Mouse (Mus musculus): Measurements from ENCODE around the gene Slc22a2.

DNA sequence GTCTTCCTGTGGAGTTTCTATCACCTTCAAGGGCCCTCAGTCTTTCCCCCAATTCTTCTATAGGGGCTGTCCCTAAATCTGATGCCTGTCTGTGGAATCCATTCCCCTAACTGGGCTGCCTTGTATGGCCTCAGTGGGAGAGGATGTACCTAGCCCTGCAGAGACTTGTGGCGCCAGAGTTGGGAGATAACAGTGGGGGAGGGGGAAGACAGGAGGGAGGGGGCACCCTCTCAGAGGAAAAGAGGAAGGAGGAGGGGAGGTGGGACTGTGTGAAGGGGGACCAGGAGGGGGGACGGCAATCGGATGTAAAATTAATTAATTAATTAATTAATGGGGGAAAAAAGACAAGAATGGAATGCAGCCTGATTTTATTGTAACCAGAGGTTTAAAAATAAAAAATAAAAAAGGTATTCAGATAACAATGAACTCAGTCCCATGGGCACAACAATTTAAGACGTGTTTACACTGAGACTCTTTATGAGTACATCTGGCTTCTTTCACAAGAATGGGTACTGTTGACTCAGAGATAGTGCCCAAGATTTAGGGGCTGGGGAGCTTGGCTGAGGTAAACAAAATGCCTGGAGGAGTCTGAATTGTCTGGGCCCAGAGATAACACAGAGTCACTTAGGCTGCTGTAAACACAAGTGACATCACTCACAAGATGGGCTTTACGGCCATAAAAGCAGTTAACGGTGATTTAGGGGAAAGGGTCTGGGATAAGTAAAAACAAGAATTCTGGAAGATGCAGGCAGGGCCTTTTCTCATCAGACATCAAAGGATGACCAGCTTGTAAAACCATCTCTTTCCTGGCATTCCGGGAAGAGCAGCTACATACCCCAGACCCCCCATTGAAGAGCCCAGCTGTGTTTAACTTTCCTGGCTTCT is 84.8 kb downstream of the Slc22a2 start:
- TF ChIP-seq CTCF (IDR thresholded peaks at IDR 0.05; ENCODE audit: borderline replicate concordance, control insufficient read depth, extremely low read depth, insufficient read depth, low read length, poor library complexity) = no peak
- no peak for TF ChIP-seq POLR2A (IDR thresholded peaks at IDR 0.05; ENCODE audit: control insufficient read depth, extremely low read depth, insufficient read depth, low read length, poor library complexity)
